Mouse (Mus musculus): ENCODE data around the gene Pgf. TPM values are rescaled to one million over a fixed set of nuclear protein-coding genes. Genes with fewer than 3 reads are reported as not detected.
"Not testable (repeated sequence)": the region's sequence is repeated elsewhere in the genome, so short reads cannot be mapped to it uniquely, and the experiment has no call there.

Gene Pgf
- total RNA-seq, 2 experiments from 2014 or later, result 3.8 to 5.3 TPM

GRCm38 (mm10) chr12:85158801-85159200 is 18.8 kb downstream of the Pgf start:
- DNase-seq, result no peak

- no peak for DNase-seq
Observed at GRCm38 (mm10) chr12:85157797-85158460, 19.7 kb downstream of the Pgf start.

DNA sequence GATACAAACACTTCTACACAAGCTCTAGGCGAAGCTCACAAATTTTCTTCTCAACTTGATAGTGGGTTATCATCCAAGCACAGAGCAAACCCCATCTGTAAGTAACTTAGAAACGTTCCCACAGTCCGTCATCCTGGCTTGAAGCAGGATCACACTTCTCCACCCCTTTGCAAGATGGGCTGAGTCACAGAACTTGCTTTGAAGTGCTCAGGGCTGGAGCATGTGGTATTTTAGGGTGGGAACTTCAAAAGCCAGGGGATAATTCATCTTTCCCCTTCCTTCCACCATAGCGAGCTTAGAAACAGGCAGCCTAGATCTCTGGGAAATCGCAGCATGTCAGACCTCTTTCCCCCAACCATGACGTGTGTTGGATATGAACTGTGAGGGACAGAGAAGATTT is 21.3 kb downstream of the Pgf start:
- no peak for DNase-seq

- DNase-seq, result no peak
Observed at GRCm38 (mm10) chr12:85153011-85153410, 24.6 kb downstream of the Pgf start.

DNA sequence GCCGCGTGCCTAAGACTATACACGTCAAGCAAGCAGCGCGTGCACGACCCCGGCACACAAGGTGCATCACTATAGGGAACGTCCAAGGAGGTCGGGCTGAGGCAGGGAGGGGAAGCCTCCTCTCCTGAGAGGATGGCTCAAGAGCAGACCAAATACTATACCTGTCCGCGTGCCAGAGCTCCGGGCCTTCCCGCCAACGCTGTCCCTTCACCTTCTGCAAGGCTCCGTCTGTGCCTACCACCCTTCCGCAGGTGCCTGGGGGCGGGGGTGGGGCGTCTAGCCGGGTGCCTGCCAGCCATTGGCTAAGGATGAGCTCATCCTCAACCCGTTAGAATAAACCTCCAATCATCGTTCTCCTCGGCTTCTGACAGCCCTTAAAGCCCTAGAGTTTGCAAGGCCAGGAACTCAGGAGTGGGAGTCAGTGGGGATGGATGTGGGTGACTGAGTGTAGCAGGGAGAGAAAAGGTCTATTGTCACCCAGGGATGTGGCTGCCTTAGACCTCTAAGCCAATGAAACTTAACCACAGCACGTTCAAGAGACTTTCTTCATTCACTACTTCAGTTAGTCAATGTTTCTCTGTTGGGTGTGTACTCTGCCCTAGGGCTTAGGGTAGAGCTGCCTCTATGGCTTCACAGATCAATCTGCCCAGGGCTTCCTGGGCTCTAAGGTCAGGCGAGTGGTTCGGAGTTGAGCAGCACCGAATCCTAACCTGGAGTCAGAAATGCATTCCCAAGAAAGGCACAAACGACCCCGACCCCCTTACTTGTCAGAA is 26.4 kb downstream of the Pgf start, which contains the start of gene Rps6kl1:
TSS of gene Rps6kl1 (minus strand) at position 263 of the 773 bp plus-strand sequence.
- peak in 1 of 2 experiments; percentile 52 for DNase-seq

GRCm38 (mm10) chr12:85150321-85151001 is 27.1 kb downstream of the Pgf start:
- peak in 1 of 2 experiments; percentile 44 for DNase-seq

GRCm38 (mm10) chr12:85146881-85147280 is 30.7 kb downstream of the Pgf start:
- no peak for DNase-seq

GRCm38 (mm10) chr12:85146355-85146754 is 31.2 kb downstream of the Pgf start:
- DNase-seq, result peak; percentile 48 to 65

- DNase-seq, result peak; percentile 70 to 82
Observed at GRCm38 (mm10) chr12:85145630-85146029, 32.0 kb downstream of the Pgf start.

- no peak for DNase-seq
Observed at GRCm38 (mm10) chr12:85144821-85145220, 32.8 kb downstream of the Pgf start.

GRCm38 (mm10) chr12:85144276-85144675 is 33.3 kb downstream of the Pgf start:
- not testable (repeated sequence) for DNase-seq

- DNase-seq, result peak; percentile 88 to 96
Observed at GRCm38 (mm10) chr12:85142803-85143202, 34.8 kb downstream of the Pgf start.

DNA sequence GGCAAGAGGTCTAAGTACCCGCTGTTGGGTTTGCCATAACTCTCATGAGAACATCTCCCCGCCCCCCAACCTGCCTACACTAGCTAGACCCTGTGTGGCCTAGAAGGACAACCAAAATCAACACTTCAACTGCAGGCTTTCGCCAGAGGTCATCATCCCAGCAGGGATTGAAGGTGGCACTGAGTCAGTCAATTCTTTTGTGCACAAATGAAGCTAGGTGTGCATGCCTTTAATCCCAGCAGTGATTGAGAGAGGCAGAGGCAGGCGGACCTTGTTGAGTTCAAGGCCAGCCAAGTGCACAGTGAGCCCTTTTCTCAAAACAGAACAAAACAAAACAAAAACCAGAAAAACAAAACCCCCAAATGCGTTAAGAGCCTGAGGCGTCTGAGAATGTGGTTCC is 36.5 kb downstream of the Pgf start:
- DNase-seq, result no peak

DNA sequence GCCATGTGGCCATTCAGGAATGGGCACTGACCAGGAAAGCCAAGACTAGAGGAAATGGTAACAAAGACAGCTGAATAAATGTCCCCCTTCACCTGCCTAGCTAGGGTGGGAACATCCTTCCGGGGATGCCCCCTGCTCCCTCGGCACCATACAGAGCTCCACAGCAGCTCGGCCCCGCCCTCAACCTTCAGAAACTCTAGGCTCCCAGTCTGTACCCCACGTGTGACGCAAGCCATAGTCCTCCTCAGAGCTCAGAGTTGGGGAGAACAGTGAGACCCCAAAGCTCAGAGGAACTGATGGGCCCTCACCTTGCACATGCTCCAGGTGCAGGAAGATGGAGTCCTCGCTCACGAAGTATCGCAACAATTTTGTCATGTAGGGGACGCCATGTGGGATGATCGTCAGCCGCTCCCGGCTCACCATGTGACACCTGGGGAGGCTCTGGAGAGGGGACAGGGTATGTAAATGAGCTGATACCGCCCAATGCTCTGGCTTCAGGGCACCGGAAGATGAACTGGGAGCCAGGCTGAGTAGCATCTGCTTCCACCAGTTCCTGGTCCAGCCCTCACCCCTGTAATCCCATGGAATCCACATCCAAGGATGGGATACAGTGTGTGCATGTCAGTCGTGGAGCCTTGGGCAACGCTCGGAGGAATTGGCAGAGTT is 37.4 kb downstream of the Pgf start:
- no peak for DNase-seq

DNA sequence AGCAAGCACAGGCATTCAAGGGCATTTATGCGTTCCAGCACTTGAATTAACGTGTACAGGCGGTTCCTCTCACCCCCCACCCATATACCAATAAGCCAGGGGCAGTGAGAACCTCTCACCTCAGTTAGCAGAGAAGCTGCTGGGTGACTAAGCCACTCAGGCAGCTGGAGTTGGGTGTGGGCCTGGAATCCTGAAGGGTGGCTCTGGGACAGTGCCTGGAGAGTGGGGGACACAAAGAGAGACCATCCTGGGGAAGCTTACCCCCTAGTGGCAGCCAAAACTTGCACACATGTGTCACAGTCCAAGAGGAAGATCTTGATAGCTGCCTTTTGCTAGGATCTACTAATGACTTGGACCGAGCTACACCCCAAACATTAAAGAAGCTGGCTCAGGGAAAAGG is 41.0 kb downstream of the Pgf start:
- DNase-seq, result no peak

- DNase-seq, result peak in 1 of 2 experiments; percentile 36
Observed at GRCm38 (mm10) chr12:85135513-85136470, 41.8 kb downstream of the Pgf start.

- DNase-seq, result no peak
Observed at GRCm38 (mm10) chr12:85134043-85134794, 43.4 kb downstream of the Pgf start.

- no peak for DNase-seq
Observed at GRCm38 (mm10) chr12:85131361-85131760, 46.2 kb downstream of the Pgf start.

DNA sequence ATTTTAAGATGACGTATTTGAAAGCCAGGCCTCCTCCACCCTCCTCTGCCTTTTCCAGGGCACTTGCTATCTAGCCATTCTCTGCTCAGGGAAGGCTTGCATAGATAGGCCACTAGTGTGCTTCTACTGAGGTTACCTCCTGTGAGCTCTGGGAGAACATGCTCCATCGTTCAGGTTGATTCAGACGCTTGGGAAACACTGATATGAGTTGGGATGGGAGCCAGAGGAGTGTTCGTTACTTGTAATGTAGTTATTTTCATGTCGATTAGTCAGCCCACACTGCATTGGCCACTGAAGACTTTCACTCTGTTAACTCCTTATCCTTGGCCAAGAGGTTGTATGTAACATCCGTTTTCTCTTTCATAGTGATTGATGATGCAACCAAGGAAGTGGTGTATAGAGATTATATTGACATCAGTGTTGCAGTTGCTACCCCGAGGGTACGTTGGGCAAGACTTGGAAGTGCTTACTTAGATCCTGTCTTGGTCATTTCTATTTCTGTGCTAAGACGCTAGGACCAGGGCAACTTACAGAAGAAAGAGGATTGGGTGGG is 48.1 kb downstream of the Pgf start:
- DNase-seq, result no peak

- no peak for DNase-seq
Observed at GRCm38 (mm10) chr12:85126986-85127603, 50.5 kb downstream of the Pgf start.
